Mouse (Mus musculus) myocyte (in vitro differentiated cells): ENCODE results near the gene Avil.

ENCODE experiments used
- CEBPB ChIP-seq: IDR thresholded peaks from 2 replicates; pipeline ENCODE4 v1.6.1; 2011; ENCODE audit warnings: mild to moderate bottlenecking, moderate library complexity; ENCODE audit not compliant: poor library complexity, insufficient read depth, severe bottlenecking
- E2F4 ChIP-seq: IDR thresholded peaks from one replicate; pipeline ENCODE4 v1.6.1; 2011; ENCODE audit warnings: mild to moderate bottlenecking, control low read depth, moderate library complexity; ENCODE audit not compliant: insufficient read depth
- MAX ChIP-seq: IDR thresholded peaks from one replicate; pipeline ENCODE4 v1.6.1; 2011; ENCODE audit warnings: low read depth, mild to moderate bottlenecking, control low read depth
- MYOD1 ChIP-seq, 3 experiments: IDR thresholded peaks; one replicate each; pipeline ENCODE4 v1.6.1; 2011; ENCODE audit warnings: control low read depth in 2 of 3, low read depth in 2 of 3, mild to moderate bottlenecking in 2 of 3, moderate library complexity in 1 of 3; ENCODE audit not compliant: insufficient read length in 2 of 3, control insufficient read depth in 1 of 3
- POLR2A ChIP-seq: IDR thresholded peaks from one replicate; pipeline ENCODE4 v1.6.1; 2011; ENCODE audit warnings: low read depth, mild to moderate bottlenecking, control low read depth, moderate library complexity; ENCODE audit not compliant: insufficient read length
- POLR2AphosphoS2 ChIP-seq: IDR thresholded peaks from one replicate; pipeline ENCODE4 v1.6.1; 2011; ENCODE audit warnings: low read depth, control low read depth; ENCODE audit not compliant: insufficient read length
- REST ChIP-seq: IDR thresholded peaks from one replicate; pipeline ENCODE4 v1.6.1; 2011; ENCODE audit warnings: mild to moderate bottlenecking, control low read depth, moderate library complexity; ENCODE audit not compliant: insufficient read depth, insufficient read length
- TCF12 ChIP-seq: IDR thresholded peaks from one replicate; pipeline ENCODE4 v1.6.1; 2011; ENCODE audit warnings: mild to moderate bottlenecking, control low read depth; ENCODE audit not compliant: poor library complexity, insufficient read depth, severe bottlenecking
- TCF3 ChIP-seq: IDR thresholded peaks from one replicate; pipeline ENCODE4 v1.6.1; 2011; ENCODE audit warnings: low read depth, control low read depth; ENCODE audit not compliant: insufficient read length
- USF1 ChIP-seq: IDR thresholded peaks from one replicate; pipeline ENCODE4 v1.6.1; 2011; ENCODE audit warnings: low read depth, mild to moderate bottlenecking, control low read depth, moderate library complexity

GRCm38 (mm10) chr10:126962271-126962965 is 38.1 kb upstream of the Avil start:
- no peak for TF ChIP-seq POLR2A
- no peak for TF ChIP-seq TCF12
- no peak for TF ChIP-seq MAX
- no peak for TF ChIP-seq TCF3
- no peak for TF ChIP-seq REST
- no peak for TF ChIP-seq E2F4
- TF ChIP-seq CEBPB, result peak; percentile 70
- no peak for TF ChIP-seq MYOD1 (IDR thresholded peaks at IDR 0.05; ENCODE audit: control insufficient read depth in 1 of 3, insufficient read length in 2 of 3, low read depth in 2 of 3)
- no peak for TF ChIP-seq USF1
- TF ChIP-seq POLR2AphosphoS2, result no peak
